Mouse (Mus musculus): ENCODE data around the gene Idi2.

DNA sequence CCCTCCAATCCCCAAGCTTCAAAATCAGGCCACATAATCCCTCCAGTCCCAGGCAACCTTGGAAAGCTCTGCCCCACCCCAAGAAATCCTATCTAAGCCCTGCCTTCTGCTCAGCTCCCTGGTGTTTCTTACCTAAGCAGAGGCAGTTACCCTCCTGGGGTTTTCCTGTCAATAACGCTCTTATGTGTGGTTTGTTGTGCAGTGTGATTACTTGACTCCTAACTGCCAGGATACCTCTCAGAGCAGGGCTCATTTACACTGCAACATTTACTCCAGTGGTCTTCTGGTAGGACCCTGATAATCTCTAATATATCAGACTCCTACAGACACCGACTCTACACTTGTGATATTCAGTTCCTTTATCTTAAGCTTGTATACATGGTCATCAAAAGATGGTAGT lies 19.2 kb upstream of the Idi2 start:
- TF ChIP-seq CTCF (IDR thresholded peaks at IDR 0.05; ENCODE audit: low read depth, low read length) (no peak), POLR2AphosphoS5 (IDR thresholded peaks at IDR 0.05; ENCODE audit: insufficient replicate concordance, low read depth, low read length) (no peak), GATA1 (IDR thresholded peaks at IDR 0.05; ENCODE audit: borderline replicate concordance, low read length) (no peak), TAL1 (conservative IDR thresholded peaks at IDR 0.05; ENCODE audit: low read depth, low read length) (0 out of 2 replicates have a peak, but pooled peaks have one; percentile 8)
